Mouse (Mus musculus) CD4-positive, CD25-positive, alpha-beta regulatory T cell (primary cell): ENCODE results near the gene Ift74. TPM values are rescaled to one million over a fixed set of nuclear protein-coding genes. Genes with fewer than 3 reads are reported as not detected.

Experiments
- polyA plus RNA-seq: library from polyadenylated mRNA; unstranded; fragments of 100-300 nt; shearing (Covaris generic); gene quantifications from one replicate; pipeline ENCODE4 v1.2.1, GENCODE M21; 2017

Gene Ift74
- polyA plus RNA-seq: 3.8 TPM

DNA sequence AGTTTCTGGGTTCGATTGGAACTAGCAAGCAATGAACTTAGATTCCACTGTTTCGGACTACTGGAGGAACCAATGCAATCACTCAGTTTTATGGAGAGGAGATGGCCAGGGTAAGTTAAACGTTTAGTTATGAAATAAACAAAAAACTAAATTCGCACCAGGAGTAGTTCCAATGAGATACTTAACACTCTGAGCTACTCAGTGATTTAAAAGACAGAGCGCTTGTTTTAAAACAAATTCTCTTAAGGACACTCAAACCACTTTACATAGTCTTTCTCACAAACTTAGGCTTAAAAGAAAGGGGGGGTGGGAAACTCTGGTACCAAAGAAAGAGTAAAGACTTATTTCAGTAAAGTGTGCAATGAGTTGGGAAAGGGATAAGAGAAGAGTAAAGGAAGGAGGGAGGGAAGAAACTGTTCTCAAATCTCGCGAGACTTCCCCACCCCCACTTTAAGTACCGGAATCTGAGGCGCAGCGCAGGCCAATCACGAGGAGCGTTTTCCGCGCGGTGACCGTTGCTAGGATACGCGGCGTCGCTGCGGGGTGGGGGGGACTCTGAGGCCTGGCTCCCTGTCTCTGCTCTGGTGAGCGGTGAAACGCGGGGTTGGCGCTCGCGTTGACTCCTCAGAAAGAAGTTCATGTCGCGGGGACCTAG is at the start of gene Ift74:
Ift74 (plus strand) TSS at position 520 of the 655 bp plus-strand sequence.

DNA sequence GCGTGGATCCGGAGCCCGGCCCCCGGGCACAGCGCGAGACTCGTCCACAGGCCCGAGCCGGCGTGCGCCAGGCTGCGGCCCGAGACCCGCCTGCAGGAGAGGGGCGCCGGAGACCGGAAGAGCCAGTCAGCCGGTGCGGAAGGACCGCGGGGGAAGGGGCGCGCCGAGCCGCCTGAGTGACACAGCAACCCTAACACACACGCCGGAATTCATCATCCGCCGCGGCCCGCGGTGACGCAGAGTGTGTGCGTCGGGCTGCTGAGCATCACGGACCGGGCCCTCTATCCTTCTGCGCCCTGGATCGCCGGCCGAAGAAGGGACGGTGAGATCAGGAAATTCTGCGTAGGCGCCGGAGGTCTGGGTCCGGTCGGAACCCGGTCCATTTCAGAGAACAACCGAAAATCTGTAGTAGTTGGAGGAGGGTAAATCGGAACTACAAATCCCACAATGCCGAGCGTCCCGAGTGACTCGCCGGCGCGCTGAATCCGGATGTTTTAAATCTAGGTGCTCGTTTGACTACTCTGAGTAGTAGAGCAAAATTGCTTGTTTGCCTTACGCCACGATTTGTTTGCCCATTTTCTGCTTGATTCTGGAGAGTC is 11.2 kb upstream of the Ift74 start, which contains the start of gene Plaa:
Plaa (minus strand) TSS at position 214 of the 599 bp plus-strand sequence.

DNA sequence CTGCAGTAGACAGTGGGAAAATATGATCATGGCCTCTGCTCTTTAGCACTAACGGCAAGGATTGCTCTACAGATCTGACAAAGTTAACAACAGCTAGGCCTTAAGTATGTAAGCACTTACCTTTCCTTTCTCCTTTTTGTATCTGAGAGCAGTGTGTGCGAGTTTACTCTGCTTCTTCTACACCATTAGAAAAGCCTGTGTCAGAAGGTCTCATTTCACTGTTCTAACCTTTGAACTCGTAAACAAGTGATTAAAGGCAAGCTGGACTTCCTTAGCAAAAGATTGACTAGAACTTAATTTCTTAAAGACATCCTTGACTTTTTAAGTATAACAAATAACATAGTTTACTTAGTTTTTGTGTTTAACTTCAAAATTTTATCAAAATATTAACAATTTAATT is 35.6 kb downstream of the Ift74 start, which contains the start of gene Lrrc19:
Lrrc19 (minus strand) TSS at position 225 of the 400 bp plus-strand sequence.

DNA sequence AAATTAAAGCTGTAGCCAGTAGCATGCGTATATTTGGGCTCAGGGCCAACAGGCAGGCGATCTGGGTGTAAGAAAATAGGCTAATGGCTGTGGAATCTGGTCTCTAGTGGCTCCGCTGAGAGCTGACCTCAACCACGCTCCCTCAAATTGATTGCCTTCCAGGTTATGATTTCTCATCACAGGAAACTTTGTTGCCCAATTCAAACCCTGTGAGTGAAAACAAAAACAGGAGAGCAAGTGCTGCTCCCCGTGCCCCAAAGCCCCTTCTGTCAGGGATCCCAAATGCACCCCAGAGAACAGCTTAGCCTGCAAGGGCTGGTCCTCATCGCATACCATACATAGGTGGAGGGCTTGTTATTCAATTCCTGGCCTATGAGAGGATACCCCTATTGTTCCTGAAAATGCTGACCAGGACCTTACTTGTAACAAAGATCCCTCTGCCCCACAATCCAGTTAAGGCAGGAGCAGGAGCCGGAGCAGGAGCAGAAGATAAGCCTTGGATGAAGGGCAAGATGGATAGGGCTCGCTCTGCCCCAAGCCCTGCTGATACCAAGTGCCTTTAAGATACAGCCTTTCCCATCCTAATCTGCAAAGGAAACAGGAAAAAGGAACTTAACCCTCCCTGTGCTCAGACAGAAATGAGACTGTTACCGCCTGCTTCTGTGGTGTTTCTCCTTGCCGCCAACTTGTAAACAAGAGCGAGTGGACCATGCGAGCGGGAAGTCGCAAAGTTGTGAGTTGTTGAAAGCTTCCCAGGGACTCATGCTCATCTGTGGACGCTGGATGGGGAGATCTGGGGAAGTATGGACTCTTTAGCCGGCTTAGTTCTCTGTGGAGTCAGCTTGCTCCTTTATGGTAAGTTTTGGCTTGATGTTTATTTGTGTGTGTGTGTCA is 124.8 kb downstream of the Ift74 start, which contains the start of gene Tek:
Tek (plus strand) TSS at position 452 of the 894 bp plus-strand sequence.

Other genes with a start within 250 kb of the Ift74 start
- not detected for gene Gm10306, start 57.9 kb upstream of the Ift74 start, polyA plus RNA-seq
- 29.3 TPM for gene Caap1, start 57.7 kb upstream of the Ift74 start, polyA plus RNA-seq
- gene Plaa, start 11.2 kb upstream of the Ift74 start, polyA plus RNA-seq: 76.7 TPM
- not detected for gene Lrrc19, start 35.7 kb downstream of the Ift74 start, polyA plus RNA-seq
- not detected for gene Tek, start 124.8 kb downstream of the Ift74 start, polyA plus RNA-seq